Mouse (Mus musculus) T-cell, adult 2 months (primary cell): ENCODE measurements around the gene Tecpr1.

Experiments used
- DNase-seq: peaks from one replicate; pipeline ENCODE4 v3.0.0; 2022; ENCODE audit warnings: low spot score

The Tecpr1 gene

GRCm38 (mm10) chr5:144169275-144169975 lies 54.0 kb downstream of the Tecpr1 start:
- no peak for DNase-seq

- DNase-seq = no peak
These were observed 57.7 kb downstream of the Tecpr1 start for GRCm38 (mm10) chr5:144165756-144166155.

DNA sequence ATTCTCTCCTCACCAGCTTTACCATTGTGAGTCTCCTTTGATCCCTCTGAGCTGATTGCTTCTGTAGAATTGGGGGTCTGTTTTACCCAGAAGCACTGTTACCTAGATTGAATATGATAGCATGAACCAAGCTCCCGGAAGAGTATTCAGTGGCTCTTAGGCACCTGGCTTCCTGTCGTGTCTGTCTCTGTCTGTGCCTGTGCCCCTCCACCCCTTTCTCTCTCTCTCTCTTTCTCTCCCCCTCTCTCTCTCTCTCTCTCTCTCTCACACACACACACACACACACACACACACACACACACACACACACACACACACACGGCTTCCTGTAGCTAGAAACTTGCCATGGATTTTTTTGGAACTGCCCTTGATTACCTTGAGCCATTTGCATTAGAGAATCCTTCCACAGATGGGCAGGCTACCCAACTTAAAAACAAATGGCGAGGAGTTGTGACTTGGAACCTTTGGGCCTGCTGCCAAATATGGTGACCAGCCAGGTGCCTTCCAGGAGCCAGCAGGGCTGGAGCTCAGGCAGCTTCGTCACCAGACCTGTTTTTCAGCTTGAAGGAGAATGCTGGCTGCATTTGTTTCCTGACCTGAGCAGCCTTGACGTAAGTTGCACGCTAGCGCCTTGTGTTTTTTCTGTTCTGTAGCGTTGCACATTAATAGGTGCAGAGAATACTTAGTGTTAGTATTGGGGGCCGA lies 60.5 kb downstream of the Tecpr1 start:
- no peak for DNase-seq

DNA sequence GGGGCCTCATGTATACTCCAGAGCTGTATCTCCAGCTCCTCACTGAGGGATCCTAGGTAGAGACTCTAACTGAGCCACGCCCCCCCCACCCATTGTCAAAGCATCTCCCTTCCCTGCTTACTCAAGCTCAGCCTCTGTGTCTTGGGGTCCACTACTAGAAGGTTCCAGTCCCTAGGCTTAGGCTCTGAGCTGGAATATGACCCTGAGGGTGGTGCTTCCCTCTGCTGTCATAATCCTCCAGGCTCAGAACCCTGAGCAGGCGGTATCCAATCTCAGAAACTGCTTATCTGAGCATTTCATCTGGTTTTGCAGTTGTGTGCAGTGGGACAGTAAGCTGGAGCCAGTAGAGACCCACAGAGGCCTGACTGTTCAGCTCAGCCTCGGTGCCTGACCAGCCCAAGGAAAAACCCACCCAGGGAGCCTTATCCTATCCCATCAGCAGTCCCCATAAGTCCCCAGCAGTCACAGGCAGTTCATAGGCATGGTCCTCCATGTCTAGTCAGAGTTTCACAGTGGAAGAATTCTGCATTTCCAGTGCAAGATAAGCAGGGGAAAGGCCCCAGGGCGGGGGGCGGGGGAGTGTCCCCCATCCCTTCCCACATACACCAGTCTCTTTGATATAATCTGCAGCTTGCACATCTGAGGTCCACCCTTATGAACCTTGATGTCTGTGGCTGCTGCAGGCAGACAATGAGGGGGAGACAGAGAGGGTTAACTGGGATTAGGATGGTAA lies 61.2 kb downstream of the Tecpr1 start:
- no peak for DNase-seq

- DNase-seq = no peak
These were observed 64.3 kb downstream of the Tecpr1 start for GRCm38 (mm10) chr5:144159137-144159536.

DNA sequence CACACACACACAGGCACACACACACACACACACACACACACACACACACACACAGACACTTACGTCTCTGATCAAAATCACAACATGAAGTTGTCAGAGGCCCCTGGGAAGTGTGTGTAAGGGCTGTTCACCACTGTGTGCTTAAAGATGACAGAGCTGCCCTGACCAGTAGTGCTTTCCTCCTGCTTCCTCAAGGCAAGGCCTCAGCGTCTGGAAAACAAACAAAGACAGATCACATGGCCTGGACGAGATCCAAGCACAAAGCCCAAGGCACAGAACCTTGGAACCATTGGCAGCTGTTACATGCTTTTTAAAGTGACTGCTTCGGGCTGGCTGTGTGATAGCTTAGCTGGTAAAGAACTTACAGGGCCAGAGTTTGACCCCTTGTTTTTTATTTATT lies 64.8 kb downstream of the Tecpr1 start:
- no peak for DNase-seq

DNA sequence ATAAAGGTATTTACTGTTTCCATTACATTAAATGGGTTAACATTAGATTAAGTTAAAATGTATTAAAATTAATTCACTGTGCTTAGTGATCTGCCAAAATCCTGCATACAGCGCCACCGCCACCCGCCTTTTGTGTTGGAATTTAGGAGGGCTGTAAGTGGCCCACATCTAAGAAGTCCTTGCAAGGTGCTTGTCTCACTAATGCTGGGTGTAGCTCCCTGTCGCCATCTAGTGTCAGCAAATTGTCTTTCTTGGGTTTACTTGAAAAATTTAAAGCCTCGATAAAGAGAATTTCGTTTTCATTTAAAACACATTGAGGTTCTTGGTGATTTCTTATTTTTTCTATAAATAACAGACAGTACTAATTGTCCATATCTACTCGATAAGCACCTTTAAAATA lies 68.9 kb downstream of the Tecpr1 start:
- peak; percentile 66 for DNase-seq

DNA sequence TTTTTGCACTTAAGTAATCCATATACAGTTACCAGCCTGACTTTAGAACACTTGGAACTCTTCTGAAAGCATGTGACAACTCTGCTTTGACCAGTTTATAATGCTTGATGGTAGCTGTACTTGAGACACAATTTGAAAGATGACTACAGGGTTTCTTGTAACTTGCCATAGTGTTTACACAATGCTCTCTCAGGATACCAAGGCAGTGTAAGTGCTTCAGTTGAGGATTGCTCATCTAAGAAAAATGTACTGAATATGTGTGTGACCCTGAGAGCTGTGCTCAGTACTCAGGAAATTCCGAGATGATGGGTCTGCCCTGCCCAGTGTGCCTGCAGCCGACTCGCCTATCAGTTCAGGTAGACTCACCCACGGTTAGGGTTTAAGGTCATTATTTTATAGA lies 72.1 kb downstream of the Tecpr1 start:
- DNase-seq = no peak

DNA sequence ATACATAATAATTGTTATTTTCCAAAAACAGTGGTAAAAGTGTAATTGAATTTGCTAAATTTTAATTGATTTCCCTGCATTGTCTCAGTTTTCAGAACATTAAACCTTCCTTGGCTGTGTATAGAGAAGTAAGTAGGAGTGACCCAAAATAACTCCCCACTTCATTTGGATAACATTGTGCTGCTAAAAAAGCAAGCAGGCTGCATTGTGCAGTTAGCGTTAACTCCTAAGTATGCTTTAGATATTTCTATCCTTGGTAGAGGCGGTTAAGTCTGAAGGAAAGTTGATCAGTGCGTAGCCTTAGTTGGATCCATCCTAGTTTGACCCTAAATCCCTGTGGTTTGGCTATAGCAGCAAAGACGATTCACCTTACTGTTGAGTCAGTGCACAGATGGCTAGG lies 73.9 kb downstream of the Tecpr1 start:
- no peak for DNase-seq

DNA sequence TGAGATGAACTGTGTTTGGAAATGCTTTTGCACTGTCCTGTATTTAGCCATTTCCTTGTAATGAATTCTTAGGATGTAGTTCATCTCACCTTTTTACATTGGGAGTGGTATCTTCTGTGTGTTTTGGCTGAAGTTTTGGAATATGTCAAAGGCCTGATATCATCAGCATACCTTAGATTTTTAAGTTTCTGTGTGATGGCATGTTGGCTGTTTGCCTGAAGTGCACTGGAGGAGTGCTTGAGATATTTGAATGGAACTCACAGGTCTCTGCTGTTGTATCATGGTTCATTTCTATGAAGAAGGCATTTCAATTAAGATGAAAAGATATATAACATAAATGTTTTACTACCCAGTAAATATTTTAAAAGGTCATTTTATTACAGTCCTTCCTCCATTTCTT lies 76.5 kb downstream of the Tecpr1 start:
- no peak for DNase-seq
